Mouse (Mus musculus): ENCODE results near the gene Dap. TPM values are rescaled to one million over a fixed set of nuclear protein-coding genes. Genes with fewer than 3 reads are reported as not detected.

Gene Dap
- 21.5 and 21.9 TPM in 2 replicates for polyA plus RNA-seq (2015; fragmentation: Nextera tagmentation; extraction: Ambion mirVana)

DNA sequence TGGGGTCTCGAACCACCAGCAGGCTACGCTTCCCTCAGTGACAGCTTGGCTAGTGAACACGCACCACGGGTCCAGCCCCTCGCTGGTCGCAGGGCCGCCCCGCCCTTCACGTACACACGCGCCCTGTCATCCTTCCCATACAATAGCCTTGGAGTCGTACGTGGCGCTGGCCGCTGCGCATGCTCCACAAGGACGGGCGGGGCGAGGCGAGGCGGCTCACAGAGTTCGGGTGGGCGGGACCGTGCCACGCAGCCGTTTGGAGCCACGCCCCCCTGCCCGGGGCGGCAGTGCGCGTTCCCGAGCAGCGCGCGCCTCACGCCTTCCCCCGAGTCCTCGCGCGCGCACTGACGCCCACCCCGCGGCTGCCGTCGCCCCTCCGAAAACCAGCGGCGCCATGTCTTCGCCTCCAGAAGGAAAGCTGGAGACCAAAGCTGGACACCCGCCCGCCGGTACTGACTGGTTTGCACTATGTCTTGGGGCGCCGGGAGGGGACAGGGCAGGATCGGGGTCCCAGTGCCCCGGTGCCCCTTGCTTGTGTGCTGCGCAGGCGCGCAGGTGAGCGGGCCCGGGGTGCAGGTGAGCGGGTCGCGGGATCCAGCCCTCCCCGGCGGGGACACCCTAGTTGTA, at the start of gene Dap:
Gene Dap, plus strand, starts transcription at position 180 of the 627 bp plus-strand sequence.
- Histone ChIP-seq H3K4me1 (ENCODE audit: control insufficient read depth, insufficient read depth, low read length) (peaks cover 12% of the 10 kb centered on the region), H3K9me3 (replicated peaks; ENCODE audit: control insufficient read depth, low read length, poor library complexity, severe bottlenecking) (no peaks in the 10 kb centered on the region), H3K9ac (ENCODE audit: low read depth, low read length) (peak within 1 kb of the TSS; percentile 91), H3K27ac (ENCODE audit: low read length) (peak within 1 kb of the TSS; percentile 86), H3K36me3 (ENCODE audit: control insufficient read depth, insufficient read depth, low read length) (no peaks in the 10 kb centered on the region), H3K4me2 (ENCODE audit: low read length) (peak within 1 kb of the TSS; percentile 74), H3K27me3 (ENCODE audit: control insufficient read depth, insufficient read depth, low read depth, low read length) (no peaks in the 10 kb centered on the region), H3K4me3 (ENCODE audit: low read depth, low read length) (peak within 1 kb of the TSS; percentile 84)
- peak; percentile 99 for ATAC-seq
- under 1% methylated on average over 66 of the region's 67 CpGs for WGBS

DNA sequence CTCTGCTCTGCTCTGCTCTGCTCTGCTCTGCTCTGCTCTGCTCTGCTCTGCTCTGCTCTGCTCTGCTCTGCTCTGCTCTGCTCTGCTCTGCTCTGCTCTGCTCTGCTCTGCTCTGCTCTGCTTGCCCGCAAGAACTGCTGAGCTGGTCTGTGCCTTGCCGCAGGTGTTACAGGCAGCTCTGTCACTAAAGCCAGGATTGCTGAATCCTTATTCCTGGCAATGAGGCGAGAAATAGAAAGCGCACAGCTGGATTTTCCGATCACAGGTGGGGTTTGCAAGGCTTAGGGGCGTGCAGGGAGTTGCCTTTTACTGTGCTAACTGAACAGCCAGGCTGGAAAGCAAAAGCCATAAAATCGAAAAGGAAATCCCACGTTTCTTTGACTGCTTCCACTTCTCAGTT, 47.5 kb upstream of the Dap start:
- Histone ChIP-seq H3K36me3 (ENCODE audit: control insufficient read depth, insufficient read depth, low read length) (no peaks in the 10 kb centered on the region), H3K4me2 (ENCODE audit: low read length) (peak overlapping the region; percentile 32), H3K27me3 (ENCODE audit: control insufficient read depth, insufficient read depth, low read depth, low read length) (no peaks in the 10 kb centered on the region), H3K4me1 (ENCODE audit: control insufficient read depth, insufficient read depth, low read length) (no peaks in the 10 kb centered on the region), H3K27ac (ENCODE audit: low read length) (peak overlapping the region; percentile 47; the same call in 1 of the 2 replicates), H3K9me3 (replicated peaks; ENCODE audit: control insufficient read depth, low read length, poor library complexity, severe bottlenecking) (no peaks in the 10 kb centered on the region), H3K9ac (ENCODE audit: low read depth, low read length) (no peak overlapping the region), H3K4me3 (ENCODE audit: low read depth, low read length) (no peak overlapping the region)
- 39% methylated on average over 8 of the region's 8 CpGs for WGBS
- ATAC-seq, result 0 out of 2 replicates have a peak, but pooled peaks have one; percentile 25

DNA sequence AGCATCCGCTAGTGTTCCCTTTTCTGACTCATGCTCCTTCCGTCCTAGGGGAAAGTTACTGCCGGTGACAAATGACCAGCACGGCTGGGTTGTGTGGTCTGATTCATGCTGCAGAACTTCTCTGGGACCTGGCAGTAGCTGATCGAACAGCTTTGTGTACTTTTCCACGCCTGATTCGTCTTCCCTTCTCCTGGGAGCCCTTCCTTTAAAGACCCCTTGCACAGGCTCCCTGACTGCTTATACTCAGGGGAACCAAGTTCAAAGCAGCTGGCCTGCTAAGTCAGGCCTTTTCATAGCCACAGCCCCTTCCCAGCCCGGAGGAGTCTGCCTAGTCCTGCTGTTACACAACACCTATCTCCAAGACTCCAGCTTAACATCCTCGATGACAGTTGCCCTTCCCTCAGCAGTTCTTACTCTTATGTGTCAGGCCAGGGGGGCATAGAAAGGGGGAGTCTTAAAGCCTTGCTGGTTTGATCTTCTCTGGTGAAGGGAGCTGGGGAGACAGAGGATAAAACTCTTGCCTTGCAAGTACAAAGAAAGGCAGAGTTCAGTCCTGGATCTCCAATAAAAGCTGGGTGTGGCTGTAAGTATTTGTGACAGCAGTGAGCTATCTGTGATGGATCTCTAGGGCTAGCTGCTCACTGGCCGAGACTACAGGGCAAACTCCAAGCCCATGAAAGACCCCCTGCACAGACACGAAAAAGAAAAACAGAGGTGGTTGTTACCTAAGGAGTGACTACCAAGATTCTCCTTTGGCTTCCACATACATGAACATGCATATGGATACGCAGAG, 39.3 kb upstream of the Dap start:
- Histone ChIP-seq H3K36me3 (ENCODE audit: control insufficient read depth, insufficient read depth, low read length) (no peaks in the 10 kb centered on the region), H3K9me3 (replicated peaks; ENCODE audit: control insufficient read depth, low read length, poor library complexity, severe bottlenecking) (no peaks in the 10 kb centered on the region), H3K4me2 (ENCODE audit: low read length) (no peak overlapping the region), H3K4me3 (ENCODE audit: low read depth, low read length) (no peak overlapping the region), H3K4me1 (ENCODE audit: control insufficient read depth, insufficient read depth, low read length) (no peaks in the 10 kb centered on the region), H3K27ac (ENCODE audit: low read length) (no peak overlapping the region), H3K27me3 (ENCODE audit: control insufficient read depth, insufficient read depth, low read depth, low read length) (no peaks in the 10 kb centered on the region), H3K9ac (ENCODE audit: low read depth, low read length) (no peak overlapping the region)
- no peak for ATAC-seq
- WGBS, result 65% methylated on average over 12 of the region's 12 CpGs

DNA sequence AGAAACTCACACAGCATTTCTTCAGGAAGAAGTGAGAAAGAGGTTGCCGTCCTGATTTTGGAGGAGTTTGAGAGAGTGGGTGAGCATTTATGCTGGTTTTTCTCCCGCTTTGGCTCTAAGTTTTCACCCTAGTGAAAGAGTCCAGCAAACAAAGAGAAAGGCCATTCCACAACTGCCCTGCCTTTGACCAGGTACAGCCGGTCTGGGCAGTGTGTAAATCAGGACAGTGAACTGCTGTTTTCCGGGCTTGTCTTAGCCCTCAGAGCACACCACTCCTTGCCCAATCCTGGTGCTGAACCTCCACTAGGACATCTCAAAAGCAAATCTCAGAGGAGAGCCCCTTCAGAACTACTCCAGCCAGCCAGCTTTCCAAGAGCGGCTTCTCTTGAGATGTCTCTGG, 38.6 kb upstream of the Dap start:
- no peak for ATAC-seq
- Histone ChIP-seq H3K9ac (ENCODE audit: low read depth, low read length) (no peak overlapping the region), H3K4me2 (ENCODE audit: low read length) (no peak overlapping the region), H3K4me1 (ENCODE audit: control insufficient read depth, insufficient read depth, low read length) (no peaks in the 10 kb centered on the region), H3K4me3 (ENCODE audit: low read depth, low read length) (no peak overlapping the region), H3K27me3 (ENCODE audit: control insufficient read depth, insufficient read depth, low read depth, low read length) (no peaks in the 10 kb centered on the region), H3K27ac (ENCODE audit: low read length) (no peak overlapping the region), H3K36me3 (ENCODE audit: control insufficient read depth, insufficient read depth, low read length) (no peaks in the 10 kb centered on the region), H3K9me3 (replicated peaks; ENCODE audit: control insufficient read depth, low read length, poor library complexity, severe bottlenecking) (no peaks in the 10 kb centered on the region)
- WGBS, result 84% methylated on average over 5 of the region's 5 CpGs

DNA sequence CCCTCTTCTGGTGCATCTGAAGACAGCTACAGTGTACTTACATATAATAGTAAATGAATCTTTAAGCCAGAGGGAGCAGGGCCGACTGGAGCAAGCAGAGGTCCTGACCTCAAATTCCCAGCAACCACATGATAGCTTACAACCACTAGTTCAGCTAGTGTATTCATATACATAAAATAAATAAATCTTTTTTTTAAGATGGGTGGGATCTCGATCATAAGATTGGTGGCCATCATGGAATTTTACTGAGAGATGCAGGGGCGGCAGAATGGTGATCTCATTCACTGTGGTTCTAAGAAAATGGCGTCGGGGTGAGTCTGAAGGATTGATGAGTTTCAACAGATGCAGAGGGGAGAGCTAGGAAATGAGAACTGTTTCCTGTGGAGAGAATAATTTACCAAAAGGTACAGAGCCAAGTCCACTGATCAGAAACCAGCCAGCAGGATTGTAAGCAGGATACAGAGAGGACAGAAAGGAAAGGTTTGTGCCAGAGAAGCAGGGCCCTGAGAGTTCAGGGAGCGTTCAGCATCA, 37.7 kb upstream of the Dap start:
- no peak overlapping the region for H3K4me3 ChIP-seq (ENCODE audit: low read depth, low read length)
- H3K36me3 ChIP-seq (ENCODE audit: control insufficient read depth, insufficient read depth, low read length), result no peaks in the 10 kb centered on the region
- H3K27ac ChIP-seq (ENCODE audit: low read length), result no peak overlapping the region
- H3K4me2 ChIP-seq (ENCODE audit: low read length), result no peak overlapping the region
- H3K9ac ChIP-seq (ENCODE audit: low read depth, low read length), result no peak overlapping the region
- H3K27me3 ChIP-seq (ENCODE audit: control insufficient read depth, insufficient read depth, low read depth, low read length), result no peaks in the 10 kb centered on the region
- 88% methylated on average over 6 of the region's 6 CpGs for WGBS
- no peaks in the 10 kb centered on the region for H3K4me1 ChIP-seq (ENCODE audit: control insufficient read depth, insufficient read depth, low read length)
- no peaks in the 10 kb centered on the region for H3K9me3 ChIP-seq (replicated peaks; ENCODE audit: control insufficient read depth, low read length, poor library complexity, severe bottlenecking)
- no peak for ATAC-seq

DNA sequence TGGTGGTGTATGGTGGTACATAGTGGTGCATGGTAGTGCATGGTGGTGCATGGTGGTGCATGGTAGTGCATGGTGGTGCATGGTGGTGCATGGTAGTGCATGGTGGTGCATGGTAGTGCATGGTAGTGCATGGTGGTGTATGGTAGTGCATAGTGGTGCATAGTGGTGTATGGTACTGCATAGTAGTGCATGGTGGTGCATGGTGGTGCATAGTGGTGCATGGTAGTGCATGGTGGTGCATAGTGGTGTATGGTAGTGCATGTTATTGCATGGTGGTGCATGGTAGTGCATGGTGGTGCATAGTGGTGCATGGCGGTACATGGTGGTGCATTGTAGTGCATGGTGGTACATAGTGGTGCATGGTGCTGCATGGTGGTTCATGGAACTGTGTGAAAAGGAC, 31.6 kb upstream of the Dap start:
- Histone ChIP-seq H3K4me1 (ENCODE audit: control insufficient read depth, insufficient read depth, low read length) (no peaks in the 10 kb centered on the region), H3K9me3 (replicated peaks; ENCODE audit: control insufficient read depth, low read length, poor library complexity, severe bottlenecking) (no peaks in the 10 kb centered on the region), H3K4me2 (ENCODE audit: low read length) (no peak overlapping the region), H3K27ac (ENCODE audit: low read length) (no peak overlapping the region), H3K27me3 (ENCODE audit: control insufficient read depth, insufficient read depth, low read depth, low read length) (no peaks in the 10 kb centered on the region), H3K9ac (ENCODE audit: low read depth, low read length) (no peak overlapping the region), H3K4me3 (ENCODE audit: low read depth, low read length) (no peak overlapping the region), H3K36me3 (ENCODE audit: control insufficient read depth, insufficient read depth, low read length) (no peaks in the 10 kb centered on the region)
- 100% methylated on average over 1 of the region's 1 CpGs for WGBS
- no peak for ATAC-seq

DNA sequence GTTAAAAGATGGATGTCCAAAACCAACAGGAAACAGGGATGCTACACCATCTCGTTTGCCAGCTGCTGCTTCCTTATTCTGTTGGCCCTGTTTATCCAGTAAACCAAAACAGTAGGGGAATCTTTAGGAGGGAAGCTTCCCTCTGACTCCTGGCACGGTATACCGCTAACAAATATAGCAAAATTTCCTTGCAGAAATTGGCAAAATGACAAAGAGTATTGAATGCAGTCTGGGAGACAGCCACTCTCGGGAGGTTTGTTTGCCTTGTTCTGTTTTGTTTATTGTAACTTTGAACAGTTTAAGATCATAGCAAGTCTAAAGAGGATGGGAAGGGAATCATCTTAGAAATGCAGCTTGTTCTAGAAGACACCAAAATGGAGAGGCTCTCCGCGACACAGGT, 28.3 kb upstream of the Dap start:
- Histone ChIP-seq H3K4me2 (ENCODE audit: low read length) (no peak overlapping the region), H3K4me1 (ENCODE audit: control insufficient read depth, insufficient read depth, low read length) (no peaks in the 10 kb centered on the region), H3K4me3 (ENCODE audit: low read depth, low read length) (no peak overlapping the region), H3K9ac (ENCODE audit: low read depth, low read length) (no peak overlapping the region), H3K27ac (ENCODE audit: low read length) (no peak overlapping the region), H3K9me3 (replicated peaks; ENCODE audit: control insufficient read depth, low read length, poor library complexity, severe bottlenecking) (no peaks in the 10 kb centered on the region), H3K36me3 (ENCODE audit: control insufficient read depth, insufficient read depth, low read length) (no peaks in the 10 kb centered on the region), H3K27me3 (ENCODE audit: control insufficient read depth, insufficient read depth, low read depth, low read length) (no peaks in the 10 kb centered on the region)
- no peak for ATAC-seq
- WGBS, result 81% methylated on average over 6 of the region's 6 CpGs

DNA sequence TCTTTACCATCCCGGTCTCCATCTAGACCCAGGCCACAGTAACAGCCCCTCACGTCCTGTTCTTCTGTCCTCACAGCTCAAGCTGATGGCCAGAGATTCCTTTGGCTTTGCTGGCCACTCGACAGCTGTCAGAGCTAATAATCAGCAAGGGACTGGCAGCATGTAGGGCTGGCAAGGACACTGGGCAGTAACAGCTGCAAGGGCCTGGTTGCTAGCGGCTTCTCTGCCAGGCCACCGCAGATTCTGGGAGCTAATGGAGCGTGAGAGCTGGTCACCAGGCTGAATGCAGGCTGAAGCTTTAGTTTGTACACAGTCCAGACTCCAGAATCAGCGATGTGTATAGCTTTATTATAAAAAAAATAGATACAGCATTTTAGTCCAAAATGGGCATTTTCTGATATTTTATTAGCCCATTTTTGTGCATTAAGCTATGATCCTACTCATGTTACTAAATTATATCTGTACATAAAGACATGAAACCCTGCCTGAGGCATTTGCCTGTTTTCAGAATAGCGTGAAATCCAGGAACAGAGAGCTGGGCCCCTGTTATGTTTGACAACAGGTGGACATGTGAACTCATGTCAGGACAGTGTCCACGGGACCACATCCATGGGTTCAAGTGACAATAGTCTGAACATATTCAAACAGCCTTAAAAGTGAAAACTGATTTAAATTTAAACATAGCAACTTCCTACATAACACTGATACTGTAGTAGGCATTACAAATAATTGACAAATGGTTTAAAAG, 16.6 kb upstream of the Dap start:
- H3K9me3 ChIP-seq (replicated peaks; ENCODE audit: control insufficient read depth, low read length, poor library complexity, severe bottlenecking), result no peaks in the 10 kb centered on the region
- H3K4me3 ChIP-seq (ENCODE audit: low read depth, low read length), result no peak overlapping the region
- no peak overlapping the region for H3K9ac ChIP-seq (ENCODE audit: low read depth, low read length)
- H3K4me1 ChIP-seq (ENCODE audit: control insufficient read depth, insufficient read depth, low read length), result no peaks in the 10 kb centered on the region
- WGBS, result 73% methylated on average over 9 of the region's 9 CpGs
- no peak for ATAC-seq
- no peak overlapping the region for H3K4me2 ChIP-seq (ENCODE audit: low read length)
- no peaks in the 10 kb centered on the region for H3K27me3 ChIP-seq (ENCODE audit: control insufficient read depth, insufficient read depth, low read depth, low read length)
- H3K36me3 ChIP-seq (ENCODE audit: control insufficient read depth, insufficient read depth, low read length), result no peaks in the 10 kb centered on the region
- no peak overlapping the region for H3K27ac ChIP-seq (ENCODE audit: low read length)

Data from midbrain, embryonic 16.5 days (tissue).